Comparison of ENCODE assay signal across 10 mouse cellular contexts in genomic region chr5:112133688-112134573, GRCm38 (mm10).
DNase-seq lines count a peak whose midpoint lies in the region; ATAC-seq and TF ChIP-seq lines count a peak whose summit lies in the region.
"Had no signal": no experiment of that assay in that cellular context is flagged by ENCODE, and none has a peak within 500 bp of the region (broad histone marks: within the 10 kb centered on the region; RNA-seq: fewer than 3 reads in every experiment).

No protein-coding gene starts in this region.

- DNase-seq in kidney, adult 9 months = peak; percentile 29
- DNase-seq in kidney, postnatal 14 days = no peak
- no peak for DNase-seq in embryonic facial prominence, embryonic 10.5 days (ENCODE audit: low spot score)
- peak; percentile 49 to 64 for DNase-seq in layer of hippocampus, adult 8-10 months (ENCODE audit: low spot score in 2 of 2)
- peak; percentile 87 for DNase-seq in retina, postnatal 1 day
- no peak for DNase-seq in lung, postnatal 0 days (ENCODE audit: low spot score)
- no peak for DNase-seq in urinary bladder, postnatal 25 days (ENCODE audit: low spot score)
- no peak for DNase-seq in testis, postnatal 14 days (ENCODE audit: low spot score)

- WGBS in embryonic facial prominence, embryonic 10.5 days = 73% methylated on average over 21 of the region's 21 CpGs
- 73% methylated on average over 21 of the region's 21 CpGs for WGBS in lung, postnatal 0 days

- no peak overlapping the region for H3K9ac ChIP-seq in lung, postnatal 0 days (replicated peaks; ENCODE audit: low read depth)
- H3K9ac ChIP-seq: heart, embryonic 15.5 days; liver, embryonic 15.5 days had no signal

- ATAC-seq in lung, postnatal 0 days = no peak

- TF ChIP-seq CTCF in lung, postnatal 0 days (IDR thresholded peaks at IDR 0.05) = no peak

- TF ChIP-seq EP300 in lung, postnatal 0 days (IDR thresholded peaks at IDR 0.05) = no peak

- peaks cover 13% of the 10 kb centered on the region; the same call in 1 of the 2 replicates for H3K27me3 ChIP-seq in embryonic facial prominence, embryonic 10.5 days (replicated peaks; ENCODE audit: low read depth, poor library complexity, severe bottlenecking)
- no peaks in the 10 kb centered on the region for H3K27me3 ChIP-seq in lung, postnatal 0 days (replicated peaks; ENCODE audit: insufficient read depth, low read length)
- H3K27me3 ChIP-seq: liver, embryonic 15.5 days had no signal

- H3K36me3 ChIP-seq in embryonic facial prominence, embryonic 10.5 days (replicated peaks) = no peaks in the 10 kb centered on the region
- no peaks in the 10 kb centered on the region for H3K36me3 ChIP-seq in lung, postnatal 0 days (ENCODE audit: insufficient read depth, low read length)
- H3K36me3 ChIP-seq: heart, embryonic 15.5 days; liver, embryonic 15.5 days had no signal

- H3K27ac ChIP-seq in embryonic facial prominence, embryonic 10.5 days (replicated peaks) = 0 out of 2 replicates have a peak overlapping the region, but pooled peaks have one; percentile 54
- H3K27ac ChIP-seq in lung, postnatal 0 days (ENCODE audit: low read length) = no peak overlapping the region
- H3K27ac ChIP-seq: heart, embryonic 15.5 days; liver, embryonic 15.5 days had no signal

- H3K9me3 ChIP-seq in embryonic facial prominence, embryonic 10.5 days = no peaks in the 10 kb centered on the region
- H3K9me3 ChIP-seq in lung, postnatal 0 days (ENCODE audit: low read length) = no peaks in the 10 kb centered on the region
- H3K9me3 ChIP-seq: heart, embryonic 15.5 days; liver, embryonic 15.5 days had no signal

- no peak overlapping the region for H3K4me2 ChIP-seq in lung, postnatal 0 days (replicated peaks; ENCODE audit: low read depth, low read length)
- H3K4me2 ChIP-seq: heart, embryonic 15.5 days; liver, embryonic 15.5 days had no signal

- no peak overlapping the region for H3K4me3 ChIP-seq in embryonic facial prominence, embryonic 10.5 days
- H3K4me3 ChIP-seq in lung, postnatal 0 days (ENCODE audit: low read depth, low read length) = no peak overlapping the region
- H3K4me3 ChIP-seq: heart, embryonic 15.5 days; liver, embryonic 15.5 days had no signal

- H3K4me1 ChIP-seq in embryonic facial prominence, embryonic 10.5 days = peaks cover 27% of the 10 kb centered on the region
- no peaks in the 10 kb centered on the region for H3K4me1 ChIP-seq in lung, postnatal 0 days (ENCODE audit: insufficient read depth, low read depth, low read length)
- H3K4me1 ChIP-seq: heart, embryonic 15.5 days had no signal

Comparison
In these comparisons a context has a peak if more than half of its experiments do, and no peak if none do; other contexts are left out.
1. DNase-seq: peak in kidney, adult 9 months (single experiment), layer of hippocampus, adult 8-10 months (2 of 2) and retina, postnatal 1 day (single experiment); none in kidney, postnatal 14 days (single experiment), embryonic facial prominence, embryonic 10.5 days (single experiment), lung, postnatal 0 days (single experiment), urinary bladder, postnatal 25 days (single experiment) and testis, postnatal 14 days (single experiment).